Mouse (Mus musculus) CD8-positive naive resting alpha-beta T cell, adult 2 months (primary cell): Measurements from ENCODE around the gene Galnt2.

Experiments
- DNase-seq, 2 experiments: peaks; one replicate each; pipeline ENCODE4 v3.0.0; 2022; ENCODE audit warnings: low read depth in 2 of 2, low spot score in 2 of 2

Gene Galnt2

DNA sequence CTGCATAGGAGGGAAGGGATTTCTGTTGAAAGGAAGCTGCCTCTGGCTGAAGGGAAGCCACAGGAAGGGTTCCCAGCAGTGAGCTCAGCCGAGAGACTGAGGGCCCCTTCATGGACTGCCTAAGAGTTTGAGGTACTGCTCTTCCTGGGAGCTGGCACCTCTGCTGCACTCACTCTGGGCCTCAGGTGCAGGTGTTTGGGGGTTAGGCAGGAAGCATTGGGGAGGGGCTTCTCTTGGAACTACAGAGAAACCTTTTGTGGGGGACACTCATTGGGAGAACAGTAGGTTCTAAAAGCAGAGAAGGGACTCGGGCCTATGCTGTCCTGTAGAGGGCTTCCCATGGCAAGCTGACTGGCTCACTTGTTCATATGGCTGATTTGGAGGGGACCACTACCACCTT, 3.3 kb downstream of the Galnt2 start:
- no peak for DNase-seq

DNA sequence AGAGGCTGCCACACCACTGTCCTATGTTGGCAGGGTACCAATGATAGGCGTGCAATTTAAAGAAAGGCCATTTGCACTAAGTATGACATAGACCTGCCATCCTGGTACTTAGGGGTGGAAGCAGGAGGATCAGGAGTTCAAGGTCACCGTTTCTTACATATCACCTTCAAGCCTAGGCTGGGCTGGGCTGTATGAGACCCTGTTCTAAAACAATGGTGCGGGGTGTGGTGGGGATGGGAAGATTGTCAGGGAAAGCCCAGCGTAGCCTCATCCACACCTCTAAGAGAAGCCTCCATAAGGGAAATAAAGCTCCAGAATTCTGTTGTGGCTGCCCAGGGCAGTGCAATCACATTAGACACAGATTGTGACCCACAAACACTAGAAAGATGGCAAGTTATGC, 4.3 kb downstream of the Galnt2 start:
- no peak for DNase-seq

DNA sequence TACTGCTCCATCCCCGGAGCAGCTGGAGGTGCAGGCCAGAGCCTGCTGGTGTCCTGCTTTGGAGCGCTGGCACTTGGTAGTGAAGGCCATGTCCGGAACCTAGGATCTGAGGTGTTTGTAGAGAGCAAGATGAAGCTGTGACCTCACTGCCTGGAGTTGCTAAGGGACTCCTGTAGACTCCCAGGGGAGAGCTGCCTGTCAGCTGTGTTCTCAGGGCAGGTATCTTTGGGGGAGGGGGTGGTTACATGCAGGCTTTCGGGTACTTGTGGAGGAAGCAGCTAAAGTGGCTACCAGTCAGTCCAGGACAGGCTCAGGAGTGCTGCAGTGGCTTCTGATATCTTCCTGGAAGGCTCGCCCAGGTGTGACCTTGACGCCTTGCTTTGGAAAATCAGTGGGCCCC, 8.2 kb downstream of the Galnt2 start:
- no peak for DNase-seq

DNA sequence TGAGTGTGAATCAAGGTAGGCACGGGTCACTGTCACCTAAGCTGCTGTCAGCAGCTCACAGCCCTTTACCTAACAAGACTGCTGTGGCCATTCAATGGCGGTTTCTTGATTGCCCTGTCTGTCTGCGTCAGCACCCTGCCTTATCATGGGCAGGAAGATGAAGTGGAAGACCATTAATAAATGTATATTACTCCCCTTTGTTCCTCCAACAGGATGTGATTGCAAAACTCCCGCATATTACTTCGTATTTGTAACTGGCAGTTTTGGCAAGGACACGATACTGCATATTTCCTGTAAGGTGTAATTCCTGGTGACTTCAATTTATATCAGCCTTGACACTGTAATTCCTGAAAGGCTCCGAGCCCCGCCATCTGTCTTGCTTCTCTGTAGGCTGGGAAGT, 9.7 kb downstream of the Galnt2 start:
- DNase-seq = no peak

DNA sequence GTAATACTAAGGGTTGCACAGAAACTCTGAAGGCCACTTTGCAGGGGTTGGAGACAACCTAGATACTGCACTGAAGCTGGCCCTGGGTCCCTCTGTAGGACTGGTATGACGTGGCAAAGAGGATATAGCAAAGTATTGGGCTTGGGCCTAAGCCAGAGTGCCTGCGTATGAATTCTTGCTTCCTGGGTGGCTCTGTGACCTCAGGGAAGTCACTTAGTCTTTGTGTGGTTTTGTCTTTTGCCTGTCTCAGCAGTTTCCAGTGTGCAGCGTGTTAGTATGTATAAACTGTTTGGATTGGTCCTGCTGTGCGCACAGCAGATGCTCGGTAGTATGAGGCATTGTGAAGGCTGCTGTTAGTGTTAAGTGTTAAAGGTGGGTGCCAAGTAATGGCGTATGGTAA, 11.0 kb downstream of the Galnt2 start:
- peak; percentile 45 to 60 for DNase-seq

DNA sequence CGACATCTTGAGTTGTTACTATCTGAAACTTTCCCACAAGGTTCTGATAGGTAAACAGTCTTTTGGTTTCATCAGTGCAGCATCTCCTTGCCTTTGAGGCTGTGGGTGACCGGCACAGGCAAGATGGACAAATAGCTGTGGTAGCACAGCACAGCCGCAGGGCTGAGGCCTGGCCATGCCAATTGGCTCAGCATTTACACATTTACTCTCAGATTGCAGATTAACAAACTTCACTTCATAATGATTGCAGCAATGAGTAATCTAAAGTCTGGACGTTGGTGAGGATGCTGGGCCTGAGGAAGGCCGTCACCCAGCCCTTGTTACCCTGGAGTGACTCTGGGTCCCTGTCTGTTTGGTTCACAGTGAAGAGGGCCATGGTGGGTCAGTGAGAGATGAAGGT, 11.7 kb downstream of the Galnt2 start:
- no peak for DNase-seq

DNA sequence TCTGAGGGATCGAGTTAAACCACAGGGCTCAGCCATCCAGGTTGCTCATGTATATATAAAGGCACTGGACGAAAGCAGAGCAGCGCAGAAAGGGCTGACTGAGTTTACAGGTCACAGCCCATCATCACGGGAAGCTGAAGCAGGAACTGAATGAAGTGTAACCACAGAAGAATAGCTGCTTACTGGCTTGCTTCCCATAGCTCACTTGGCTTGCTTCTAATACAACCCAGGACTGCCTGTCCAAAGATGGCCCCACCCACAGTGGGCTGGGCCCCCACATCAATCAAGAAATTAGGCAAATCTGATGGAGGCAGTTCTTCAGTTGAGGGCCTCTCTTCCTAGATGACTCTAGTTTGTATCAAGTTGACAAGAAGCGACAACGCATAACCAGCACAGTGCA, 16.4 kb downstream of the Galnt2 start:
- no peak for DNase-seq

DNA sequence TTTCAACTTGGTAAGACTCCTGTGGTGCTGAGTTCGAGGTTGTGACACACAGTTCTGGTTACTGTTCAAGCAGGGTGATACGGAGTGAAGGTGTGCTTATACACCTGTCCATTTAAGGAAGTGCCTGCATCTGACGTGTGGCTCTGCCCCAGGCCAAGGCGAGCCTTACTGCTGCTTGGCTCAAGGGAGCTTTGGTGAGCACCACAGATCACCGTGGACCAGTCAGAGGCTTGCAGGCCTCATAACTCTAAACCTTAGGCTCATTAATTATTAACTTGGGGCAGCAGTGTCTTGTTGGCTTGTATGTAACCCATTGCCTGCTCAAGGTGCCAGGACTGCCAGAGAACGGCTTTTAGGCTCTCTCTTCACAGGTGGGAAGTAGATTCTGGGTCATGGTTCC, 17.5 kb downstream of the Galnt2 start:
- DNase-seq = no peak

DNA sequence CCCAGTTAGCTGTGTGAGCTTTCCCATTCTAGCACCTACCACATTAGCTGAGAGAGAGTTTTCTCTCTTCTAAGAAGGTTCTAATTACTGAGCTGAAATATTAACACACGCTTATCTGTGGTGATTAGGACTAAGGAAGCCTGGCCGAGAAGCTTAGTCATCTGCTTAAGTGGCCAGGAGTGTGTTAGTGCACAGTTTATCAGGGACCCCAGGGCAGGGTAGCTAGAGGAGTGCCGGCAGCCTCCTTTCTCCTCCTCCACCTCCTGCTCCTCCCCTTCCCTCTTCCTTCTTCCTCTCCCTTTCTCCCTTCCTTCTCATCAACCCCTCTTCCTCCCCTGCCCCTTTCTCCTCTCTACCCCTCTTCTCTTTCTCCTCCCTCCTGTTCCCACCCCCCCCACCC, 19.1 kb downstream of the Galnt2 start:
- no peak for DNase-seq

DNA sequence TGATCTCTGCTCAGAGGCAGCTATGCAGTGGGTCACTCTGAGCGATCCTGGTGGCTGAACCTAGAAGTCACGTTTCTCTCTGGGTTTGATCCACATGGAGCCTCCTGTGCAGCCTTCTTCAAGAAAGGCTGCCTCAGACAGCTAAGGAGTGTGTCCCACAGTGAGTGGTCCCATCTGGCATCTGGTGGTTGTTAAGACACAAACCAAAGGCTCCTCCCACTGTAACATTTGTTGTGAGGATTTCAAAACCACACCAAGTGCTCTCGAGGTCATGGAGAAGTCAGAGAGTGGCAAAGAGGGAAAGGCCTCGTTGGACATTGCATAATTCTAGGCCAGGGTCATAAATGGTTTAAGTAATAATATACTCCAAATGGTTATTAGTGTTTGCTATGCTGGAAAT, 19.6 kb downstream of the Galnt2 start:
- no peak for DNase-seq

DNA sequence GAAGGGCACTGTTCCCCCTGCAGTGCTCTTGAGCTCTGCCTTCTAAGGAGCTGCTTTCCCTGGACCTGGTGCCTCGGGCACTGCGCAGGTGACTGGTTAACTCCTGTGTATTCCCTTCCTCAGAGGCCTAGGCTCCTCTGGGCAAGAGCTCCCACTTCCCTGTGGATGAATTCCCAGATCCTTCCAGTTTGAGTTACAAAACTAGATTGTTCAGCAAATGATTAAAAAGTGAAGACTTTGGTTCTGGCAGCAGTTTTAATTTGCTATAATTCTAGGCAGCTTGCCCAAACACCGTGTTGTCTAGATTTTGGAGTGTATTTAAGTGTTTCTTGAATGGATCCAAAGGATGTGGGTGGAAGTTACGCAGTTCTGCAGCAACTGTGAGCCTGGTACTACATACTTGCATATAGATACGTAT, 21.4 kb downstream of the Galnt2 start:
- DNase-seq = no peak

DNA sequence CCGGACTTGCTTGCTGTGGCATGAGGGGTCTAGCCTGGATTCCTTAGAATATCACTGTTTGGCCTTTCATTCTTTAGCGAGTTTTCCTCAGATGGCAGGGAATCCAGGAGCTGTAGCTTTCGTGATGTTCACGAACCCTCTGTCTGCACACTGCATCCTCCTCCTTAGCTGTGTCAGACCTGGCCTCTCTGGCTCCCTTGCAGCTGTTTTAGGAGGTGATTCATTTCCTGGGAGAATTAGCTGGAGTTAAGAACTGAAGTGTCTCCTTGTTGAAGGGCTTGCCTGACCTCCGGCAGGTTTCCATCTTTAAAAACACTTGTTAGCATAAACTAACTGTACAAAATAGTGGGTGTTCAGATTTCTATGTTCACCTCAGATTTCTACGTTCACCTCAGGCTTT, 22.7 kb downstream of the Galnt2 start:
- DNase-seq = no peak

DNA sequence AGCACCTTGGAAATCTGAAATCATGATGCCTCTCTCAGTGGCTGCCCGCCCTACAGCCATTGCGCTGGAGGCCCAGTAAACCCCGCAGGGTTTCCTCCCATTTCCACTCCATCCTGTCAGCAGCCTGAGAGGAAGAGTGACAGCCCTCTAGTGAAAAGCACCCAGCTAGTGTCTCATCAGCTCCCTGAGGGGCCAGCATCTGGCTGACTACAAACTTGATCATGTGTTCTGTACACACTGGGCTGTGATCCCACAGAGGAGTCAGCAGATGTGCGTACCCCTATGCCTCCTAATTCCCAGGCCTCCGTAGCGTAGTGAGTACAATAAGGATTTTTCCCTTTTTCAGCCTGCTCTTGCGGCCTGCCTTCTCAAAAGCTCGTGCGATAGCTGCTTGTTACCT, 25.6 kb downstream of the Galnt2 start:
- DNase-seq = no peak

DNA sequence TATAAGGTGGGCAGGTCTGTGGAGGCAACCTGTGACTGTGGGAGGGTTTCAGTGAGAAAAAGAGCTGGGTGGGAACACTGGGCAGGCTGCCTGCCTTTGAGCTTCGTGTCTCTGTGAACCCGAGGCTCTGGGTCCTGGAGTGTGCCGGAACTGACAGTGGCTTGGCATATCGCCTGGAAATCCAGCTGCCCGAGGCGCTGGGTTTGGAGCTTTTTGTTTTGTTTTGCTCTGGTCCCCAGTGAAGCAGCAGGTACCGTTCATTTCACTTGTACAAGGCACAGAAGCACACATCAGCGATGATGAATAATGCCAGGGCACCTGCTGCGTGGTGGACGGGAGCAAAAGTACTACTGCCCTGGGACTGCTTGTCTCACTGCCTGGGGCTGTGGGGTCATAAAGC, 26.2 kb downstream of the Galnt2 start:
- DNase-seq = no peak

DNA sequence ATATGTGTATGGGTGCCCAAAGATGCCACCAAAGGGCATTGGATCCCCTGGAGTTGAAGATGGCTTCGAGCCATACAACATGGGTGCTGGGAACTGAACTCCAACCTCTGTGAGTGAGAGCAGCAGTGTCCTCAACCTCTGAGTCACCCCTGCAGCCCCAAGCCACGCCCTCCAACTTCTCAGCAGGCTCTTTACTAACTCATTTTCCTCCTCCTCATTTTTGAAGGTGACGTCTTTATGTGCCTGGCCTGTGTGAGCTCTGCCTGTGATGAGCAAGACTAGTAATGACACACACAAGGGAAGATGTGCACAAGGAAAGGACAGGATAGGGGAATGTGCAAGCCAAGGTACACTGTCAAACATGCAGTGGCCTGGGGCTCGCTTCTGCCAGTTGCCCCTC, 28.0 kb downstream of the Galnt2 start:
- DNase-seq = no peak

DNA sequence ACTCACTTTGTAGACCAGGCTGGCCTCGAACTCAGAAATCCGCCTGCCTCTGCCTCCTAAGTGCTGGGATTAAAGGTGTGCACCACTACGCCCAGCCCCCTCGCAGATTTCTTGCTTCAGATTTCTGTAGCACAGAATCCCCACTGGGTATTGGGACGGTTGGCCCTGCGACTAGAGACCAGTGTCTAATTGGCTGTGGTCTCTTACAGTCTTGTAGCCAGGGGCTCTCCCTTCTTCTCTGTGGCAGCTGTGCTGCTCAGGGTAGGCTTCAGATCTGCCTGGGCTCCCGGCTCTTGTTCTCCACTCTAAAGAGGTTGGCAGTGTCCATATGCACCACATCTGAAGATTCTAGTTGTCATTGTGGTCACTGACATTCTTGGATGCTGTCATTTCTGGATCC, 28.7 kb downstream of the Galnt2 start:
- no peak for DNase-seq

DNA sequence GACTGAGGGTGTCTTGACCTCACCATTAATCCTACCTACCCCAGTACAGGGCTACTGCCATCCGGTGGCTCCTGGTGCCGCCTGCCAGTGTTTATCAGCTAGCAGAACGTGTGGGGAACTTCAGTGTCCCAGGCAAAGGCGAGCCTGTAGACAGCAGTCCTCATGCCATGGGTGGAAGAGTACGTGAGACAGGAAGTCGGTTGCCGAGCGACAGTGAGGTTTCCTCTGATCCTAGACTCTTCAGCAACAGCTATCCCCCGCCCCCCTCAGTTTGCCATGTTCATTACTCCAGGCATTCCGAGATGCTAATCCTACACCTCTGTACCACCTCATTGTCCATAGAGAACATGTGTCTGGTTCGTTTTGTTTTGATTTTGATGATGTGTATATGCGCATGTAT, 29.2 kb downstream of the Galnt2 start:
- DNase-seq = peak in 1 of 2 experiments; percentile 29

DNA sequence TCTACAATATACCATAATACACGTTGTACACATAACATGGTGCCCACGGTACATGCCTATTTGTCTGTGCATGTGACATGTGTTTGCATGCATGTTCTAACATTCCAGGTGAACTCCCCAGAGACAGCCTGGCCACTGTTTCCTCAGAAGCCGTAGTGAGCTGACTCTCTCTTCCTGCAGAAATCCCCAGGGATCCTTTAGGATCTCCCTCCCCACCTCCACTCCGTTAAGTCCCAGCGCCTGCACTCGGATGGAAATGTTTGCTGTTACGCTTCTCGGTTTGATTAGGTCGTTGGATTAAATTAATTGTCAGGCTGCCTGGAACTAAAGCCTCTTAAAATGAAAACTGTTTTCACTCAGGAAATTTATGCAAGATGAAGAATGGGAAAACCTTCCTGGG, 31.9 kb downstream of the Galnt2 start:
- DNase-seq = no peak

DNA sequence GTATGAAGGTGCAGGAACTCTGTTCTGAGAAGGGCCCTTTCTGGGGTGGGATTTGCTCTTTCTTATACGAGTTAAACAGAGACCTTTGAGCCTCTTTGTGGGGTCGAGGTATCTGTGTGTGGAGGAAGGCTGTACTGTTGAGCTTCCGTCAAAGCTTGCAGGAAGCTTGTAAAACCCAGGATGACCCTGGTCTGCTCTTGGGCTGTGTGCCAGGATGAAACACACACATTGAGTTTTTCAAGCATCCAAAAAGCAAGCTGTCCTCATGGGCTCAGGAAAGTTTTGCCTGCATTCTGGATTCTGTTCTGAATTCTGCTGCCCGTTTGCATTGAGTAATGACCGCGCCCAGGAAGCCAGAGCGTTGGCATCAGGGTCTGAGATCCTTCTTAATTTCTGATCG, 32.8 kb downstream of the Galnt2 start:
- no peak for DNase-seq

DNA sequence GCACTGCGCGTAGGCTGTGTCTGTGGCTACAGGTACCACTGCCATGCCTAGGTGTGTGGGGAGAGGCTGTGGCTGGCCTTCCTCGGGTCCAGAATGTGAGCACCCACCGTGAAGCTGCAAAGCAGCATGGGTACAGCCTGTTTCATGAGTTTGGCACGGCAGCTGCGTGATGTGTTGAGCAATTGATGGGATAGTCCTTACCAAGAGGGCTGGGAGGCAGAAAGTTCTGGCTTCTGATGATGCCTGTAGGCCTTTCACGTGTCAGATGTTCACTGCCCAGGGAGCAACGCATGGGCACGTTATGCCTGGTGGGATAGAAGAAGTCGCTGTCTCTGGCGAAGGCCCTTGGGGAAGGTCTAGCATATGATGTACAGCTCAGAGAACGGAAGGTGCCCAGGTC, 33.5 kb downstream of the Galnt2 start:
- no peak for DNase-seq

DNA sequence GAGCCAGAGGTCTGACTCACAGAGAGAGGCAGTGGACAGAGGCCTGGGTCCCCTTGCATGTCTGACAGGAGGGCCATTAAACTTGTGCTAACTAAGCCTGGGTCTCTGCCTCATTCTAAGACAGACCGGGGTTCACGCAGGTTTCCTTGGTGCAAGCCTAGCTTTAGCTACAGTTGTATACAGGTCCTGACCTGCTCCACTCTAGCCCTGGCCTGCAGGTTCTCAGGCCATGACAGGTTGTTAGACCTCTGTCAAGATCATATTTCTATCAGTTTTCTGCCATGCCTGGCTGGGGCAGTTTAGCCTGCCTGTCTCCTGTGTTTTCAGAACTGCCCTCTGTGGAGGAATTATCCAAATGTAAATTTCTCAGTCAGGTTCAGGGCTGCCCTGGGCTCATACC, 33.9 kb downstream of the Galnt2 start:
- DNase-seq = no peak

DNA sequence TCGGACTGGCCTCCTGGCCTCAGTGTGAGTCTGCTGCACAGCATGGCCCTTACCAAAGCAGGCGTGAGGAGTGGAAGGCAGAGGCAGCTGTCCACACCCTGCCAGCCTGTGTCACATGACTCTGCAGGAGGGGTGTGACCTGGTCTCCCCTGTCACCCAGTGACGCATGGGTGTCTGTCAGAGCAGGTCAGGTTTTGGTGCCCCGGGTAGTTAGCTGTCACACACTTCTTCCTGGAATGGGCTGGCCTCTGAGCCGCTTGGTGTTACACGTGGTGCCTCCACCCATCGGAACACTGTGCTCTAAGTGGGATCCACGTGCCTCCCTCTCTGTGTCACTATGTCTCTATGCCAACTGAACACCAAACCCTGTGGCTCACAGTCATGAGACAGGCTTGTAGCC, 34.6 kb downstream of the Galnt2 start:
- DNase-seq = peak; percentile 50 to 55

DNA sequence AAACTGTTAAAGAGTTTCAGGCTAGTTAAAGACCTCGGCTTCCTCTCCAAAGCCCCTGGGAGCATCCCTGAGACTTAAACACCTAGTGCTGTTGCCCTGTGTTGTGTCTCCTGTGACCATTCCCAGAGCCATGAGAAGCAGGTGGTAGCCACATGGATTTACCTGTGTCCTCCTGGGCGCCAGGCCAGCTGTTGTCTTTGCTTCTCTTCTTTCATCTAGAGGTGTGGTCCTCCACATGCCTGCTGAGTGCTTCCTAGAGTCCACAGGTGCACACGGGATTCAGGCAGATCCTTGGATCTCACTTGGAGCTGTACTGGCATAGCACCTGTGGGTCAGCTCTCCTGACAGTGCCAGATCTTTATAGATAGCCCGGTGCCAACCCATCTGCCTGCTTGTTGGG, 36.0 kb downstream of the Galnt2 start:
- no peak for DNase-seq

DNA sequence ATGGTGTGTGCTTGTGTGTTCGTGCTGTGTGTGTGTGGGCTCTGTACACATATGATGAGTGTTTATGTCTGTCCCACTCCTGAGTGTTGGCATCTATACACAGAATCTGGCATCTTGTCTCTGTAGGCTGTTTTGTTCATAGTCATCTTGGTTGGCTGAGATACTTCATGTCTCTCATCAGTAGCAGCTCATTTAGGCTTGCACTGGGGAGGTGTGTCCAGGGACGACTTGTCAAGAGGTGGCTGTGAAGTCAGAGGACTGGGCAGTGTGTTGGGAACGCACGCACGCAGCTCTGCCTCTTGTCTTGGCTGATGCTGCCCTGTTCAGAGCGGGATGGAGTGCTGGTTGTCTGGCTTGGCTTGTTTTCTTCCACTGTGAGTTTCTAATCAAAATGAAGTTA, 39.3 kb downstream of the Galnt2 start:
- DNase-seq = no peak
